Mouse (Mus musculus) left cerebral cortex, adult 2 months (tissue): ENCODE data around the gene Klhl32. TPM values are rescaled to one million over a fixed set of nuclear protein-coding genes. Genes with fewer than 3 reads are reported as not detected.
"Not testable (repeated sequence)": the region's sequence is repeated elsewhere in the genome, so short reads cannot be mapped to it uniquely, and the experiment has no call there.

ENCODE experiments used
- DNase-seq, 2 experiments: peaks; one replicate each; pipeline ENCODE4 v3.0.0; 2021 to 2022; ENCODE audit warnings: low spot score in 2 of 2, mixed read lengths in 1 of 2; ENCODE audit errors: extremely low spot score in 1 of 2
- H3K27ac ChIP-seq: fragments of 200-600 bp; 2 replicates; pipeline ENCODE4 v1.8.1; 2022
- H3K4me3 ChIP-seq: fragments of 200-600 bp; 2 replicates; pipeline ENCODE4 v1.8.1; 2022
- CTCF ChIP-seq: fragments of 200-600 bp; IDR thresholded peaks from 2 replicates; pipeline ENCODE4 v1.8.1; 2022; ENCODE audit warnings: antibody characterized with exemption, mild to moderate bottlenecking, moderate library complexity
- intact Hi-C: fragments of 180-260 bp; cut with DNase I; formaldehyde crosslinking; loops from one replicate; pipeline ENCODE4 v1.15.1; 2025
- long read RNA-seq, 2 experiments: library from polyadenylated mRNA; stranded (forward); transcript quantifications; one replicate each; pipeline ENCODE4 v2.0.0; 2021; ENCODE audit warnings: borderline mapping rate in 2 of 2
- total RNA-seq, 2 experiments: library from RNA; stranded (reverse); gene quantifications; 2 replicates each; pipeline ENCODE4 v1.2.3; 2021

The Klhl32 gene
- 10 to 100 TPM; 16.0 to 16.1 TPM for total RNA-seq
- long read RNA-seq, experiment 1, full-length matches to known transcripts: 12 of 14 reads
- long read RNA-seq, experiment 1, partial matches to known transcripts: 0 of 14 reads
- long read RNA-seq, experiment 1, other reads (novel, unspliced or antisense): 2 of 14 reads
- long read RNA-seq, experiment 2, full-length matches to known transcripts: 8 of 12 reads
- long read RNA-seq, experiment 2, partial matches to known transcripts: 1 of 12 reads
- long read RNA-seq, experiment 2, other reads (novel, unspliced or antisense): 3 of 12 reads

DNA sequence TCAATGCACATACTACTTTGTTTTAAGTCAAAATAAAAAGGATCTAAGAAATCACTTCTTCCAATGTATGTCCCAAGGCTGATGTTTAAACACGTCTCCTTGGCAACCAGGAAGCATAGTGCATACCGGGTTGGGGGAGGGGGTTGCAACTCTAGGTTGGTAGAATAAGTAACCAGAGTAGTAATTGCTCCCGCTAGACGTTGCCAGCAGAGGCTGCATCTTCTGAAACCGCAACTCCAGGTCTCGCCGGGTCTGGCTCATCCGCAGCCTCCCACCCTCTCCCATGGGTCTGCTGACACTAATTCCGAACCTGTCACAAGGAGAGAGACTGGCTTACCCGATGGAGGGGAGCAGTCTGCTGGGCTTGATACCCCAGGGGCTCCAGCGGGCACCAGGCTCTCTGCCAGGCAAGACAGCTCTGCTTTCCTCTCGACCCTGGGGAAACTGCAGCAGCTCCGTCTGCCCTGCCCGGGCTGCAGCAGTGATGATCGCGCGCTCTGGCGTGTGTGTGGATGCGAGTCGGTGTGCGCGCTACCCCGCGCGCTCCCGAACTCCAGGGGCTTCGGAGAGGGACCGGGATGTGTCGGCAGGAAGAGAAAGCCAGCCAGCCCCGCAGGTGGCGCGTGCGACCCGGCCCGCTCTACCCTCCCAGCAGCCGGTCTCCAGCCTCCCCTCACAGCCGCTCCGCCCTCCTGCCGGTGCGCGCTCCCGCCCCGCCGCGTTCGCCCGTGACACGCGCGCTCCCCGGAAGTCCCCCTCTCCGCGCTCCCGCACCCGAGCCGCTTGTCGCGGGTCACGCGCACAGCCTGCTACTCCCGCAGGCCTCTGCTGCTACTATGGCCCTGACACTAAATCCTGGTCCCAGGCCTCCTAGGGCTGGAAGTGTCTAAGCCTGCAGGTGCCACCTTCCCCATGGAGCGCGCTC is at the start of gene Klhl32:
TSS of gene Klhl32 (minus strand) at position 724 of the 925 bp plus-strand sequence.
- intact Hi-C loops: loop anchor here (2.0 kb wide), 1 partner anchor 58 kb away; no protein-coding TSS in a partner anchor
- peak; percentile 83 to 85 for DNase-seq
- H3K4me3 ChIP-seq: peak within 1 kb of the TSS; percentile 91
- TF ChIP-seq CTCF: no peak
- peak within 1 kb of the TSS; percentile 87 for H3K27ac ChIP-seq

DNA sequence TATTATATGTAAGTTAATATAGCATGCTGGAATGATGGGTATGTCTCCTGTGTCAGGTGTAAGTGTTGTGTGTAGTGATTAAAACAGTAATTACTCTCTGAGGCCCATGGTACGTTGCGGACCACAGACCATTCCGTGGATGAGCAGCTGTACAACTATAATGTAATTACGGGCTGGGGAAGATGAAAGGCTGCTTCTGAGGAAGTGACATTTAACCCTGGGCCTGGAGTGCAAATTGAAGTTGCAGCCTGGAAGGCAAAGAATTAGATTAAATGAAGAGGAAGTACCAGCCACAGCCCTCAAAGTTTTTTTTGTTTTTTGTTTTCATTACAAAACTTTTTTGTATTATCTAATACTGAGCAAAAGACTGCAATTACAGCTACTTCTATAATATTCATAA is 48.2 kb upstream of the Klhl32 start:
- H3K4me3 ChIP-seq: peak overlapping the region; percentile 99
- H3K27ac ChIP-seq: no peak overlapping the region
- no peak for TF ChIP-seq CTCF
- intact Hi-C loops: loop anchor here (5.0 kb wide), 2 partner anchors 102 to 402 kb away; partner anchors contain the start of gene Mms22l
- DNase-seq: no peak

DNA sequence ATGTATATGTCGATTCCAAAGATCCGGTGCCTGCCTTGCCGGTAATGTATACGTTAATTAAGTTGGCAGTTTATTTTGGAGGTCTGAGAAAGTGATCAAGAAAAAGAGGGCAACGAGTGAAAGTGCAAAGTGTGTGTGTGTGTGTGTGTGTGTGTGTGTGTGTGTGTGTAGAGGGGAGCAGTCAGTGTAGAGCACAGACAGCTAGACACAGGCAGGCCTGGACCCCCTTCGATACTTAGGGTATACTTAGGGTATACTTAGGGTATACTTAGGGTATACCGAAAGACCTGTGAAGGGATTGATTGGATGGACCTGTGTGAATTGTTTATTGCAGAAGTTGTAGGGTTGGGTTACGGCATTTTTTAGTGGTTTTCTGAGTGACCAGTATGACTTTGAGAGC is 47.7 kb upstream of the Klhl32 start:
- intact Hi-C loops: loop anchor here (5.0 kb wide), 2 partner anchors 101 to 401 kb away; partner anchors contain the start of gene Mms22l
- Histone ChIP-seq H3K4me3 (peak overlapping the region; percentile 99), H3K27ac (no peak overlapping the region; the same call in 1 of the 2 replicates)
- no peak for TF ChIP-seq CTCF
- no peak for DNase-seq

DNA sequence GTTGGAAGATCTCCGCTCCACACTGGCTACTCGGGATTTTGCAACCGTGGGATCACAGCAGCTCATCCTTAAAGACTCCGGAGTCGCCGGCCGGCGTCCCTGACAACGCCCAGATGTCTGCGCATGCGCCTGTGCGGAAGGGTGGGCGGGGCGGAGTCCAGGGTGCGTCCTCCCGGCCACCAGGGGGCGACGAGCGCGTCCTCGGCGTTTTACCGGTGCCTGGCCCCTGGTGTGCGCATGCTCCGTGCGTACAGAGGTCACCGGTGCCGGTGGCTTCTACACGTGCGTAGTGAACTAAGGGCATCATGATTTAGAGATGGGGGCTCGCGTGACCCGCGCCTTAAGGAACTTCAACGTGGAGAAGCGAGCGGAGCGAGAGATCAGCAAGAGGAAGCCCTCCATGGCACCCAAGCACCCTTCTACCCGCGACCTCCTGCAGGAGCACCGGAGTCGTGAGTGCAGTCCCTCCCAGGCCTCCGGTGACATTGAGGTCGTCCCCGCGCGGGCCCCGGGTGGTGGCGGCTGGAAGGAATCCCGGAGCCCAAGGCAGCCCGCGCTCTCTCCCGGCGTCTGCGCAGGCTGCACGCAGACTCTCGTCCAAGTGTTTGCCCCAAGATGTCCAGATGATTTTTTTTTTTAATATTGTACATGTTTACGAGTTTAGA is 47.1 kb upstream of the Klhl32 start, which contains the start of gene Ndufaf4:
TSS of gene Ndufaf4 (plus strand) at position 233 of the 665 bp plus-strand sequence.
- H3K4me3 ChIP-seq: peak within 1 kb of the TSS; percentile 99
- intact Hi-C loops: loop anchor here (1.0 to 5.0 kb wide), 3 partner anchors 101 to 401 kb away; partner anchors contain the start of gene Mms22l
- H3K27ac ChIP-seq: peak within 1 kb of the TSS; percentile 90
- DNase-seq: peak; percentile 99
- TF ChIP-seq CTCF: no peak; the same call in none of the 2 replicates

DNA sequence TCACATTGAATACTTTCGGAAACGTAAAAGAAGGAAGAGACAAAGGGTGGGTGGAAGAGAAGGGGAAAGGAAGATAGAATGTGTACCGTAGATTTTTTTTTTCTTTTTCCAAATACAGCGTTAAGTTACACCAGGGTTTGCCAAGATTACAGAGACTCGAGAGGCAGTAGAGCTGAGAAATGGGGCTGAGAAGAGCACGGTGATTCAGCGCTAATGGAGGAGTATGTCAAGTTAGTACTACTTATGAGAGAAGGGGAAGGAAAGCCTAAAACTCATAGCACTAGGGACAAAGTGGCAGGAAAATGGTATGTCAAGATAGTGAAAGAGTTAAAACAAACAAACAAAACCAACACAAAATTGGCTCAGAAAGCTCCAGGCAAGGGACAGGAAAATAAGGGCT is 46.4 kb upstream of the Klhl32 start:
- intact Hi-C loops: loop anchor here (1.0 to 5.0 kb wide), 3 partner anchors 100 to 400 kb away; partner anchors contain the start of gene Mms22l
- Histone ChIP-seq H3K4me3 (peak overlapping the region; percentile 99), H3K27ac (peak overlapping the region; percentile 58)
- no peak for DNase-seq
- TF ChIP-seq CTCF: no peak

DNA sequence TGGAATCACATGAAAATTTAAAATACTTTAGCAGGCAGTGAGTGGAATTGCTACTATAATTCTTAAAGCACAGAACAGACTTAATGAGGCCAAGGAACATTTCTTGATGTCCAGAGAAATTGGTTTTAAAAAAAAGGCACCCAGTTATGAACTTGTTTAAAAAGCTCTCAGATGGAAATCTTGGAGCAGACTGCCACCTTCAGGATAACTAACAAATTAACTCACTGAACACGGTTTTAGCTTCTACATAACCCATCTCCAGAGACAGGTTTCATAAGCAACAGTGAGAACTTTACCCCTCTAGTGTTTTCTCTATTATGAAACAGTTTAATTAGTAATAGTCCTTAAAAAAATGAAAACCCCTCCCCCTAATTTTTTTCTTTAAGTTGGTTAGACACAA is 45.9 kb upstream of the Klhl32 start:
- H3K4me3 ChIP-seq: peak overlapping the region; percentile 99
- peak; percentile 72 for TF ChIP-seq CTCF

DNA sequence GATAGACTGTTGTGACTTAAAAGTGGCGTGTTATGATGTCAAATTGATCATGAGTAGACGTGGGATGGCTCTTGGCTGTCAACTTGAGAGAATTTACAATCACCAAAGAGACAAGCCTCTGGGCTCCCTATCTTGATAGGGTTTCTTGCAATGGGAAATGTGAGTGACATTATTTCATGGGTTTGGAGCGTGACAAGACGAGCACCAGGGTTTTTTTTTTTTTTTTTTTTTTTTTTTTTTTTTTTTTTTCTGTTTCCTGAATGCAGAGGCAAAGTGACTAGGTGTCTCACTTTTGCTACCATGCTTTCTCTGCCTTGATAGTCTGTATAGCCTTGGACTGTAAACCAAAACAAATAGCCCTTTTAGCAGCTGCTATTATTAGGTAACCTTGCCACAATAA is 43.7 kb upstream of the Klhl32 start:
- H3K4me3 ChIP-seq: no peak overlapping the region
- no peak for TF ChIP-seq CTCF
- DNase-seq: no peak
- no peak overlapping the region for H3K27ac ChIP-seq
- intact Hi-C loops: loop anchor here (5.0 kb wide), 2 partner anchors 97 to 397 kb away; partner anchors contain the start of gene Mms22l

More for the DNA sequence above, 45.9 kb upstream of the Klhl32 start:
- intact Hi-C loops: loop anchor here (1.0 to 5.0 kb wide), 3 partner anchors 100 to 400 kb away; partner anchors contain the start of gene Mms22l
- no peak for DNase-seq
- H3K27ac ChIP-seq: no peak overlapping the region

DNA sequence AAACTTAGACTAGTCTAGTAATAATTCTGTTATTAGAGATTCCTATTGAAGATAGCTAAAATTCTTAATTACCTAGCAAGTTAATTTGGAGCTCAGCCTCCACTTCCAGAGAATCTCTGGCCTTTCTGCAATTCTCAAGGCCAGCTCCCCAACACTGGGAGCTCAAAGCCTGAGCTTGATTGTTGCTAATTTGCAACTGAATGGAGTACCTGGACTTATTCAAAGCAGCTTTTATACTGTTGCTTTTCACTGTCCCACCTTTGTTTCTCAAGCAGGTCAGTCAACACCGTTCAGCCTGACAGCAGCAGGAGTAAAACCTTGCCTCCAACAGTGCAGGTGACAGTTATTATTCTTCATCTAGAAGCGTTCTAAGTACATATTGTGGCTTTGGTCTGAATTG is 41.4 kb upstream of the Klhl32 start:
- DNase-seq, H3K4me3 ChIP-seq, intact Hi-C loops: not testable (repeated sequence)

DNA sequence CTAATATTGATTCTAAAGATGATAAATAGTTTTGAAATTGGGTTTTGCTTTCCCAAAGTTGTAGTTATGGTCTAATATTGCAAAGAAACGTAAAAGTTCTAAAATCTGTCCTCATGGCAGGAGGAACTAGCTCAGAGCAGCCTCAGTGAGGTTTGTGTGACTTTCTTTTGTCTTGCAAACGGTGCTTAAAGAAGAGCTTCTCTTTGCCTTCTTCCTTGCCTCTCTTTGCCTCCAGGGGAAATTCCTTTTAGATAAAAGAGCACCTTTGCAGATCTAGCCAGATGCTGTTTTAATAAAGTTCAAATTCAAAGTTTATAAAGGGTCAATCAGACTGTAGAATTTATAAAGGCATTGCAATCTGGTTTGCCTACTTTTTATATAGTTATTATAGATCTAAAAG is 38.5 kb upstream of the Klhl32 start:
- DNase-seq, H3K4me3 ChIP-seq, H3K27ac ChIP-seq, intact Hi-C loops: not testable (repeated sequence)

More for the DNA sequence above, 41.4 kb upstream of the Klhl32 start:
- H3K27ac ChIP-seq: not testable (repeated sequence)

DNA sequence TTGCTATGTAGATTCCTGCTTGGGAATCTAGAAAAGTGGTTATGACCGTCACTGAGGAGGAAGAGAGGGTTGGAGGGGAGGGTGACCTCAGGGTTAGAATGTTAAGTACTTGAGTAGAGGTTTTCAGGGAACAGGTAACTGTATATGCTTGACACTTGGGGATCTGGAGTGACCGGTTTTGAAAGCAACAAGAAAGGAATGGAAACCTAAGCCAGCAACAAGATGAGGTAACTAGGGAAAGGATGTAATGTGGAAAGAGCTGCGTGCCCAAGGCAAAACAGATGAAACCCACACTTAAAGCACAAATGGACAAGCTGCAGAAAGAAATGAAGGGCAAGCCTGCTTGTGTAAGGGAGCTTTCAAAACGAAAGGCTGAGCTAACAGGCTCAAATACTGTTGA is 18.3 kb upstream of the Klhl32 start:
- Histone ChIP-seq H3K4me3 (no peak overlapping the region), H3K27ac (no peak overlapping the region)
- no peak for DNase-seq
- no peak for TF ChIP-seq CTCF
- intact Hi-C loops: no loop called here

DNA sequence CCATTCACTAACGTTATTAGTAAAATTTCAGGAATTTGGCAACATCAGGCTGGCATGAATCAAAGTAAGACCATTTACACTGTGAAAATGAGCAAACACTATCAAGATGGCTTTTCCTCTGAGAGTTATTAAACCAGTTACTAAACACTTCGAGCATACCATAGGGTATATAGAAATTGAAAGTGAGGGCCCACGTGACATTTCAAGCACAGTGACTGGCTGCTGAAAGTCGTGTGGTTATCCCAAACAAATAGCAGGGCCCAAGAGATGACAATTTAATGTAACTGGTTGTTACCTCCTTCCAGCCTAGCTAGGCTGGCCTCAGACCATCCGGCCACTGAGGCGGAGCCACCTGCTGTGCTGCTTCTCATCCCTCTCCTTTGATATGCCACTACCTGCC is 14.8 kb upstream of the Klhl32 start:
- DNase-seq: no peak
- intact Hi-C loops: no loop called here
- Histone ChIP-seq H3K27ac (no peak overlapping the region), H3K4me3 (no peak overlapping the region)
- TF ChIP-seq CTCF: no peak
